ENCODE assay signal across 14 mouse cellular contexts in the genomic region with DNA sequence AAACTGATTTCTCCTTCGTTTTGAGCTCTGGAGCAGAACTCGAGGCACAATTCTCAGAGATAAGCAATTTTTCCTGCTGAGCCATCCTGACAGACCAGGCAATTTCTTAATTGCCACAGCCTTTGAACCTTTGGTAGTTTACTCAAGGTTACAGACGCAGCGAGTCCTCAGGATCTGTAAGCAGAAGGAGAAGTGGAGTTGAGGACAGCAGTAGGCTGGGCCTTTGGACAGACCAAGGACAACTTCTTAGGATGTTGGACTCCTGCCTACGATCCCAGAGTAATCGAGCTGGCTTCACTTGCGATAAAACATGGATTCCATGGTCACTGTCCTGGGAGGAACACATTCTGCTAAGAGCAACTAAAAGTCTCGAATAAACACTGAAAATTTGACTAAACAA.
DNase-seq lines count a peak whose midpoint lies in the region; ATAC-seq lines count a peak whose summit lies in the region.
"Had no signal": no experiment of that assay in that cellular context is flagged by ENCODE, and none has a peak within 500 bp of the region (broad histone marks: within the 10 kb centered on the region; RNA-seq: fewer than 3 reads in every experiment).

No protein-coding gene starts in this region.

- no peaks in the 10 kb centered on the region for H3K9me3 ChIP-seq in kidney, embryonic 15.5 days (replicated peaks)
- no peaks in the 10 kb centered on the region for H3K9me3 ChIP-seq in stomach, embryonic 16.5 days (replicated peaks; ENCODE audit: control insufficient read depth, low read length)
- H3K9me3 ChIP-seq: embryonic facial prominence, embryonic 10.5 days; hindbrain, embryonic 15.5 days; limb, embryonic 12.5 days; midbrain, embryonic 10.5 days had no signal

- no peaks in the 10 kb centered on the region for H3K36me3 ChIP-seq in kidney, embryonic 15.5 days
- H3K36me3 ChIP-seq in stomach, embryonic 16.5 days (ENCODE audit: control insufficient read depth, insufficient read depth, low read length) = no peaks in the 10 kb centered on the region
- H3K36me3 ChIP-seq: embryonic facial prominence, embryonic 10.5 days; hindbrain, embryonic 15.5 days; limb, embryonic 12.5 days; midbrain, embryonic 10.5 days had no signal

- no peak overlapping the region for H3K4me3 ChIP-seq in kidney, embryonic 15.5 days (replicated peaks)
- H3K4me3 ChIP-seq in stomach, embryonic 16.5 days (replicated peaks; ENCODE audit: low read length) = no peak overlapping the region
- H3K4me3 ChIP-seq: embryonic facial prominence, embryonic 10.5 days; hindbrain, embryonic 15.5 days; limb, embryonic 12.5 days; midbrain, embryonic 10.5 days had no signal

- DNase-seq in kidney, adult 11 months = peak; percentile 72
- DNase-seq in lung, postnatal 10 days = peak; percentile 52
- no peak for DNase-seq in lung, postnatal 36 days
- DNase-seq in kidney, postnatal 25 days = peak; percentile 51 to 80
- DNase-seq in heart, postnatal 25 days (ENCODE audit: low spot score) = no peak
- DNase-seq in thymus, postnatal 4 days = no peak
- DNase-seq: cerebellum, adult 9-11 months; thymus, postnatal 14 days had no signal

- H3K4me2 ChIP-seq in kidney, embryonic 15.5 days = no peak overlapping the region
- no peak overlapping the region for H3K4me2 ChIP-seq in stomach, embryonic 16.5 days (ENCODE audit: low read depth, low read length)
- H3K4me2 ChIP-seq: hindbrain, embryonic 15.5 days; limb, embryonic 12.5 days had no signal

- 77% methylated on average over 8 of the region's 8 CpGs for WGBS in kidney, embryonic 15.5 days
- 52% methylated on average over 8 of the region's 8 CpGs for WGBS in stomach, embryonic 16.5 days

- H3K27ac ChIP-seq in kidney, embryonic 15.5 days = no peak overlapping the region
- peak overlapping the region; percentile 84 for H3K27ac ChIP-seq in stomach, embryonic 16.5 days (ENCODE audit: low read length)
- H3K27ac ChIP-seq: embryonic facial prominence, embryonic 10.5 days; hindbrain, embryonic 15.5 days; limb, embryonic 12.5 days; midbrain, embryonic 10.5 days had no signal

- H3K4me1 ChIP-seq in kidney, embryonic 15.5 days = peaks cover 17% of the 10 kb centered on the region
- peaks cover 37% of the 10 kb centered on the region for H3K4me1 ChIP-seq in stomach, embryonic 16.5 days (ENCODE audit: control insufficient read depth, insufficient read depth, low read length)

- no peak for ATAC-seq in kidney, embryonic 15.5 days (replicated peaks; ENCODE audit: low FRiP score)
- no peak for ATAC-seq in stomach, embryonic 16.5 days (ENCODE audit: insufficient read depth, low FRiP score)

- no peak overlapping the region for H3K9ac ChIP-seq in kidney, embryonic 15.5 days
- H3K9ac ChIP-seq in stomach, embryonic 16.5 days (ENCODE audit: low read length) = no peak overlapping the region
- H3K9ac ChIP-seq: hindbrain, embryonic 15.5 days; limb, embryonic 12.5 days had no signal

- intact Hi-C loops in heart, postnatal 25 days (cut with DNase I) = loop anchor here (5.0 kb wide), 1 partner anchor 39 kb away; no protein-coding TSS in a partner anchor

- H3K27me3 ChIP-seq in kidney, embryonic 15.5 days = no peaks in the 10 kb centered on the region
- H3K27me3 ChIP-seq in stomach, embryonic 16.5 days (ENCODE audit: control insufficient read depth, insufficient read depth, low read length) = no peaks in the 10 kb centered on the region
- H3K27me3 ChIP-seq: hindbrain, embryonic 15.5 days; limb, embryonic 12.5 days had no signal

Comparison
In these comparisons a context has a peak if more than half of its experiments do, and no peak if none do; other contexts are left out.
1. DNase-seq: peak in kidney, adult 11 months (single experiment), lung, postnatal 10 days (single experiment) and kidney, postnatal 25 days (2 of 2); none in lung, postnatal 36 days (single experiment), heart, postnatal 25 days (single experiment) and thymus, postnatal 4 days (single experiment).